Mouse (Mus musculus): ENCODE measurements at regions not wholly inside any gene's neighbourhood (a gene's known extent, or its start where the extent isn't known, plus 50 kb on each side); places are given as distances from the start of the nearest gene placed in this dataset.

GRCm38 (mm10) chr3:128608694-128609093, 591.0 kb upstream of the Pitx2 start:
- Histone ChIP-seq H3K4me3 (no peak overlapping the region), H3K36me3 (no peaks in the 10 kb centered on the region), H3K27ac (ENCODE audit: poor library complexity, severe bottlenecking) (no peak overlapping the region), H3K9me3 (replicated peaks) (no peaks in the 10 kb centered on the region), H3K27me3 (replicated peaks) (no peaks in the 10 kb centered on the region), H3K4me2 (no peak overlapping the region), H3K9ac (no peak overlapping the region), H3K4me1 (replicated peaks) (no peaks in the 10 kb centered on the region)
- ATAC-seq (ENCODE audit: insufficient number of reproducible peaks, low FRiP score) = no peak
- 32% methylated on average over 3 of the region's 3 CpGs for WGBS

GRCm38 (mm10) chr3:128575339-128576129, 624.1 kb upstream of the Pitx2 start:
- no peak overlapping the region for H3K4me3 ChIP-seq
- H3K36me3 ChIP-seq = no peaks in the 10 kb centered on the region
- no peak overlapping the region for H3K4me2 ChIP-seq
- no peak for ATAC-seq (ENCODE audit: insufficient number of reproducible peaks, low FRiP score)
- 46% methylated on average over 2 of the region's 2 CpGs for WGBS
- no peak overlapping the region for H3K27ac ChIP-seq (ENCODE audit: poor library complexity, severe bottlenecking)
- no peaks in the 10 kb centered on the region for H3K27me3 ChIP-seq (replicated peaks)
- no peaks in the 10 kb centered on the region for H3K9me3 ChIP-seq (replicated peaks)
- H3K4me1 ChIP-seq (replicated peaks) = no peaks in the 10 kb centered on the region
- H3K9ac ChIP-seq = no peak overlapping the region

GRCm38 (mm10) chr3:128570551-128570950, 629.1 kb upstream of the Pitx2 start:
- no peak overlapping the region for H3K4me3 ChIP-seq
- H3K36me3 ChIP-seq = no peaks in the 10 kb centered on the region
- H3K9ac ChIP-seq = no peak overlapping the region
- H3K27ac ChIP-seq (ENCODE audit: poor library complexity, severe bottlenecking) = no peak overlapping the region
- no peak for ATAC-seq (ENCODE audit: insufficient number of reproducible peaks, low FRiP score)
- no peaks in the 10 kb centered on the region for H3K9me3 ChIP-seq (replicated peaks)
- H3K27me3 ChIP-seq (replicated peaks) = no peaks in the 10 kb centered on the region
- no peak overlapping the region for H3K4me2 ChIP-seq
- 78% methylated on average over 3 of the region's 3 CpGs for WGBS
- no peaks in the 10 kb centered on the region for H3K4me1 ChIP-seq (replicated peaks)

GRCm38 (mm10) chr3:128565386-128565785, 634.3 kb upstream of the Pitx2 start:
- no peak overlapping the region for H3K9ac ChIP-seq
- no peaks in the 10 kb centered on the region for H3K4me1 ChIP-seq (replicated peaks)
- no peak overlapping the region for H3K4me3 ChIP-seq
- H3K36me3 ChIP-seq = no peaks in the 10 kb centered on the region
- no peak overlapping the region for H3K4me2 ChIP-seq
- no peak for ATAC-seq (ENCODE audit: insufficient number of reproducible peaks, low FRiP score)
- no peaks in the 10 kb centered on the region for H3K9me3 ChIP-seq (replicated peaks)
- H3K27me3 ChIP-seq (replicated peaks) = no peaks in the 10 kb centered on the region
- no peak overlapping the region for H3K27ac ChIP-seq (ENCODE audit: poor library complexity, severe bottlenecking)
- WGBS = 71% methylated on average over 8 of the region's 8 CpGs

GRCm38 (mm10) chr3:128546416-128547327, 650.5 kb upstream of the Fam241a start:
- ATAC-seq (ENCODE audit: insufficient number of reproducible peaks, low FRiP score) = no peak
- no peaks in the 10 kb centered on the region for H3K27me3 ChIP-seq (replicated peaks)
- 68% methylated on average over 9 of the region's 9 CpGs for WGBS
- no peak overlapping the region for H3K4me3 ChIP-seq
- H3K9me3 ChIP-seq (replicated peaks) = no peaks in the 10 kb centered on the region
- H3K27ac ChIP-seq (ENCODE audit: poor library complexity, severe bottlenecking) = no peak overlapping the region
- no peaks in the 10 kb centered on the region for H3K4me1 ChIP-seq (replicated peaks)
- no peak overlapping the region for H3K9ac ChIP-seq
- no peak overlapping the region for H3K4me2 ChIP-seq
- no peaks in the 10 kb centered on the region for H3K36me3 ChIP-seq

- 82% methylated on average over 4 of the region's 4 CpGs for WGBS
- Histone ChIP-seq H3K4me1 (replicated peaks) (peaks cover 6% of the 10 kb centered on the region; the same call in 1 of the 2 replicates), H3K4me2 (no peak overlapping the region), H3K27ac (ENCODE audit: poor library complexity, severe bottlenecking) (no peak overlapping the region), H3K27me3 (replicated peaks) (peaks cover 31% of the 10 kb centered on the region), H3K36me3 (no peaks in the 10 kb centered on the region), H3K9ac (no peak overlapping the region), H3K9me3 (replicated peaks) (peaks cover 8% of the 10 kb centered on the region; the same call in 1 of the 2 replicates), H3K4me3 (no peak overlapping the region)
- no peak for ATAC-seq (ENCODE audit: insufficient number of reproducible peaks, low FRiP score)
These were observed 629.3 kb upstream of the Fam241a start for GRCm38 (mm10) chr3:128525427-128525826.

- Histone ChIP-seq H3K27me3 (replicated peaks) (peaks cover 22% of the 10 kb centered on the region), H3K9me3 (replicated peaks) (peaks cover 8% of the 10 kb centered on the region; the same call in 1 of the 2 replicates), H3K27ac (ENCODE audit: poor library complexity, severe bottlenecking) (no peak overlapping the region), H3K36me3 (no peaks in the 10 kb centered on the region), H3K9ac (no peak overlapping the region), H3K4me2 (peak overlapping the region; percentile 24; the same call in 1 of the 2 replicates), H3K4me3 (no peak overlapping the region), H3K4me1 (replicated peaks) (peaks cover 17% of the 10 kb centered on the region)
- WGBS = 26% methylated on average over 7 of the region's 7 CpGs
- peak; percentile 72 for ATAC-seq (ENCODE audit: insufficient number of reproducible peaks, low FRiP score)
These were observed 624.6 kb upstream of the Fam241a start for GRCm38 (mm10) chr3:128520671-128521103.

GRCm38 (mm10) chr3:128519913-128520316, 623.8 kb upstream of the Fam241a start:
- Histone ChIP-seq H3K4me3 (no peak overlapping the region), H3K4me1 (replicated peaks) (peaks cover 17% of the 10 kb centered on the region), H3K27ac (ENCODE audit: poor library complexity, severe bottlenecking) (no peak overlapping the region), H3K9ac (no peak overlapping the region), H3K9me3 (replicated peaks) (peaks cover 8% of the 10 kb centered on the region; the same call in 1 of the 2 replicates), H3K36me3 (no peaks in the 10 kb centered on the region), H3K4me2 (peak overlapping the region; percentile 43; the same call in 1 of the 2 replicates), H3K27me3 (replicated peaks) (peaks cover 26% of the 10 kb centered on the region)
- no peak for ATAC-seq (ENCODE audit: insufficient number of reproducible peaks, low FRiP score)
- 51% methylated on average over 6 of the region's 6 CpGs for WGBS

- peaks cover 23% of the 10 kb centered on the region for H3K27me3 ChIP-seq (replicated peaks)
- H3K4me1 ChIP-seq (replicated peaks) = peaks cover 17% of the 10 kb centered on the region
- H3K9ac ChIP-seq = no peak overlapping the region
- H3K27ac ChIP-seq (ENCODE audit: poor library complexity, severe bottlenecking) = no peak overlapping the region
- 45% methylated on average over 4 of the region's 4 CpGs for WGBS
- no peaks in the 10 kb centered on the region for H3K36me3 ChIP-seq
- H3K9me3 ChIP-seq (replicated peaks) = peaks cover 8% of the 10 kb centered on the region; the same call in 1 of the 2 replicates
- H3K4me3 ChIP-seq = no peak overlapping the region
- no peak overlapping the region for H3K4me2 ChIP-seq
- ATAC-seq (ENCODE audit: insufficient number of reproducible peaks, low FRiP score) = no peak
These were observed 622.7 kb upstream of the Fam241a start for GRCm38 (mm10) chr3:128518806-128519205.

GRCm38 (mm10) chr3:128471111-128471510, 575.0 kb upstream of the Fam241a start:
- no peaks in the 10 kb centered on the region for H3K36me3 ChIP-seq
- WGBS = 39% methylated on average over 3 of the region's 3 CpGs
- no peak overlapping the region for H3K9ac ChIP-seq
- ATAC-seq (ENCODE audit: insufficient number of reproducible peaks, low FRiP score) = no peak
- H3K4me2 ChIP-seq = no peak overlapping the region
- no peaks in the 10 kb centered on the region for H3K9me3 ChIP-seq (replicated peaks)
- no peaks in the 10 kb centered on the region for H3K27me3 ChIP-seq (replicated peaks)
- H3K4me1 ChIP-seq (replicated peaks) = no peaks in the 10 kb centered on the region
- no peak overlapping the region for H3K4me3 ChIP-seq
- H3K27ac ChIP-seq (ENCODE audit: poor library complexity, severe bottlenecking) = no peak overlapping the region

- H3K27me3 ChIP-seq (replicated peaks) = no peaks in the 10 kb centered on the region
- H3K36me3 ChIP-seq = no peaks in the 10 kb centered on the region
- no peak overlapping the region for H3K4me2 ChIP-seq
- no peak overlapping the region for H3K27ac ChIP-seq (ENCODE audit: poor library complexity, severe bottlenecking)
- no peak overlapping the region for H3K9ac ChIP-seq
- no peaks in the 10 kb centered on the region for H3K9me3 ChIP-seq (replicated peaks)
- no peak for ATAC-seq (ENCODE audit: insufficient number of reproducible peaks, low FRiP score)
- H3K4me3 ChIP-seq = no peak overlapping the region
- H3K4me1 ChIP-seq (replicated peaks) = no peaks in the 10 kb centered on the region
These were observed 533.6 kb upstream of the Fam241a start for GRCm38 (mm10) chr3:128429706-128430105.

All from heart, embryonic 12.5 days (tissue).